Mouse (Mus musculus): ENCODE results near the gene Ajm1.

GRCm38 (mm10) chr2:25569323-25569722, 12.2 kb downstream of the Ajm1 start:
- TF ChIP-seq CTCF (conservative IDR thresholded peaks at IDR 0.05; ENCODE audit: low read length): no peak
- TF ChIP-seq POU5F1 (IDR thresholded peaks at IDR 0.05; ENCODE audit: borderline replicate concordance, low read length): no peak
- no peak for TF ChIP-seq NANOG (IDR thresholded peaks at IDR 0.05; ENCODE audit: borderline replicate concordance, low read length)

Measured in E14TG2a.4 (cell line).